Mouse (Mus musculus): ENCODE data around the gene M1ap.

Gene M1ap

DNA sequence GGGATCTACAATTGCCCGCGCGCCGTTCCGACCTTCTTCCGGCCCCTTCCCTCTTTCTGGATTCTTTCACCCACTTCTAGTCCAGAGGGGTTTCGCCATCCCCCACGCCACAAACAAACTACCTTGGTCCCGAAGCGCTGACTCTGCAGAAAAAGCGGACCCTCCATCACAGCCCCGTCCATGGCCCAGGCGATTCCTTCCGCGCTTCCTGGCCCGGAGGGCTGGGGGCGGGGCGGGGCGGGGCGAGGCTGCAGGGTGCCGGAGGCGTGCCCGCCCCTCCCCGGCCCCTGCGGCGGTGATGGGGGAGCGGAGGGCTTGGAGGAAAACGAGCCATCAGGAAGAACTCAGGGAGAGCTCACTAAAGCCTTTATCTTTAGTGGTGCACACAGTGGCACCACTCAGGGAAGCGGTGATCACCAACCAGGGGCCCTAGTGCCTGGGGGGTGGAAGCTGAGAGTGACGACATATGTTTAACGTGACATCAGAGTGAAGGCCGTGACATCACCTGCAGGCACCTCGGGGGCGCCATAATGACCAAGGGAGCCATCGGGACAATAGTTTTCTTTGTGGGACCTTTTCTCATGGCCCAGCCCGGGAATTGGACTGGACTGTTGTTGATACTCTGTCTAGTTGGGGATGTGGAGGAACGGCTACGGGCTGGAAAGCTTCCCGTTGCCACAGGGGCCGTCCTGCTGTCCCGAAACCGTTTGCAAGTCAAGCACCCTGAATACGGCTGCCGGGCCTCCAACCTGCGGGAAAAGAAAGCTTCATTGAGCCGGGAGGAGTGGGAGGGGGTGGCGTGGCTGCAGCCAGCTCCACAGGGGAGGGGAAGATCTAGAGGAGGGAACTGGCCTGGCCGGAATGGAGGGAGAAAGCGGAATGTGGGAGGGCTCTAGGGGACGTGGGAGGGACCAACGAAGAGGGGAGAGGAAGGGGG, 86.8 kb downstream of the M1ap start, which contains the start of the genes Dok1 and Loxl3:
Dok1 (minus strand) TSS at position 223 of the 937 bp plus-strand sequence.
Loxl3 (plus strand) TSS at position 925 of the 937 bp plus-strand sequence.
- peak; percentile 68 for DNase-seq (ENCODE audit: low read depth, low spot score)

DNA sequence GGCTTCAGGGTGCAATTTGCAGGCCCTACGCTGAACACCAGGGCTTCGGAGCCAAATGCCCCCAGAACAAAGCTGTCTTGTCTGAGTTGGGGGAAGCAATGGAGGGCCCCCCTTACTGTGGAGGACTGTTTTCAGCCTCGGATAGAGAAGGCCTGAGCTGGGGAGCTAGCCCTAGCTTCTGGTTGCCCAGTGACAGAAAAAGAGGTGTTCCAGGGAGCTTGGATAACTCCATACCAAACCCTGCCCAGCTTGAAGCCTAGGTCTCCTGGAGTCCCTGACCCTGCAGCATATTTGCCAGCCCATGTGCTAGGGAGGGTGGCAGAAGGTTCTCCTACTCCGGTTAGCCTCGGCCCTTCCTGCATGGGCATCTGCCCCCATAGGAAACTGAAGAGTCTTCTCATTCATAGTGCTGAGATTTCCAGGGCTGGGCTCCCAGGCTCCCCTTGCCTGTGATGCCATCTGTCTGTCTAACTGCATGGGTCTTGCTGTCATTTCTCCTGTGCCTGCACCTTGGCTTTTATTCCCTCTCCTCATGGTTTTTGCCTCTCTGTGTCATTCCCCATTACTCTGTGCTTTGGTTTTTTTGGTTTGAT, 87.9 kb downstream of the M1ap start:
- DNase-seq (ENCODE audit: low read depth, low spot score), result no peak

DNA sequence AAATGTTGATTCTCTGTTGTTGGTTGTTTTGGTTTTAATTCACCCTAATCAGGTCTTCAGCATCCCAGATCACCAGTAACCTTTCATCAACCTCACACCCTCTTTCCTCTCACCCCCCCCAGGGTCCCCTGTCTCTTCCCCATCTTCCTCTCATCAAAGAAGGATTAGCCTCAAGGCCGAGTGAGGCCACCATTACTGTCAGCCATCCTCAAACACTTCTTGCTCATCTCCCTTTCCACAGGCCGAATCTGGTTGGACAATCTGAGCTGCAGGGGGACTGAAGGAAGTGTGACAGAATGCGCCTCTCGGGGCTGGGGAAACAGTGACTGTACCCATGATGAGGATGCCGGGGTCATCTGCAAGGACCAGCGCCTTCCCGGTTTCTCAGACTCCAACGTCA, 90.5 kb downstream of the M1ap start:
- DNase-seq (ENCODE audit: low read depth, low spot score), result no peak

DNA sequence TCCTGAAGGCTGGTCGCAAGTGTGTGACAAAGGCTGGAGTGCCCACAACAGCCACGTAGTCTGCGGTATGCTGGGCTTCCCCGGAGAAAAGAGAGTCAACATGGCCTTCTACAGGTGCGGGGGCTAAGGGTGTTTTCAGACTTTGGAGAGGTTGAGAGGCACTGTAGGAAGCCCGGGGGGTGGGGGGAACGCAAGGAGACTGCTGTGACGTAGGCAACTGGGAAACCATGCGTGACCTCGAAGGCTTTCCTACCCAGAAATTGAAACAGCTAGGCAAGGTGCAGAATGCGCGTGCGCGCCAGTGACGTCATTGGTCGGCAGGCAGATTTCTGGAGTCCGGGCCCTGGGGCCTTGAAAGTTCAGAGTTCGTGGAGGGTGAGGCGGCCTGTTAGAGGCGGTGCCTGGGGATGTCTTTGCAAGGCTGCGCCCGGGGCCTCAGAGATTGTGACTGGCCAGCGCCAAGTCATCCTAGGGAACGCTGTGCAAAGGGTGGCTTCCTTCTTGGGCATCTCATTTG, 91.9 kb downstream of the M1ap start:
- DNase-seq (ENCODE audit: low read depth, low spot score), result peak; percentile 88

DNA sequence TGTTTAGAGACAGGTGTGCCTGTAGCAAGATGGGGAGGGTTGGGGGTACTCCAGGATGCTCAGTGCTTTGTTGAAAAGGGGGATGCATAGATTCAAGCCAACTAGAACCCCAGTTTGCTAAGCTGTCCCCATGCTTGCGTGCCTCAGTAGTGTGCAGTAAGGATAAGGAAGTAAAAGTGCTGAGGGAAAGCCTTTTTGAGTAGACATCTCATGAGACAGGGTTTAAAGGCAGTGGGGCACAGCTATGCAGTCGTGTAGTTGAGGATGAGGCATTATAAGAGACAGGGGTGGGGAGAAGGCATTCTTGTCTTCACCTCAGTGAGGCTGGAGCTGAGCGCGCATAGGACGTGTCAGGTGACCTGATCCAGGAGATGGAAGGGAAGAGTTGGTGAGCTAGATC, 93.9 kb downstream of the M1ap start:
- DNase-seq (ENCODE audit: low read depth, low spot score), result no peak

DNA sequence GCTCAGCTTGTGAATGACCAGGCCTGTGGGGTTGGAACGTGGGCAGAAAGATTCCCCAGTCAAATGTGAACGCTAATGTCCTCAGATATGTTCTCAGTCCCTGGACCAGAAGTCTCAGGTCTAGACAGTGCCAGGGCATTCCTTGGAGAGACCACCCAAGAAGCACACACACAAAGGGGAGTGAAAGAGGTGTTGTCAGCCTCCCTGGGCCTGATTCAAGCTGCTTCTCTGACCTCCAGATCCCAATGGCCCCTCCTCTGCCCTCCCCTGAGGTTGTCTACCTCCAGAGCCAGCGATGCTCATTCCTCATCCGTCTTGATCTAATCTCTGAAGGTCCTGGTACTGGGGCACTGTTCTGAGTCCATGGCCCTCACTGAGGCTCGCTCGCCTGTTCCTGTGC, 96.9 kb downstream of the M1ap start:
- DNase-seq (ENCODE audit: low read depth, low spot score), result no peak

DNA sequence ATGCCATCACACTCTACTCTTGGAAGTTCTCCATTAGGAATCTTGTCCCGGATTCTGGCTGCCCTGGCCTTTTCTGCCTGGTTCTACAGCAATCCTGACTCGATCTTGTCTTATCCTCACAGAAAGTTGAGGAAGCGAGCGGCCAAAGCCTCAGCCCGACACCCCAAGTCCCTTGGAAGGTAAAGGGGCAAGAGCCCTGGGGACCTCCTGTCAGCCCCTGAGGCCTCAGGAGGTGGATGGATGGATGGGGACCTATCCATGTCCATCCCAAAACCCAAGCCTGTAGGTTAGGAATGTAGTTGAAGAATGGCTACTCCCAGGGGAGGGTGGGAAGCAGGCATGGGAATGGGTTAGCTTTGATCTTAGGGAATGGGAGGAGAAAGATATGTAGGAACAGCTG, 97.3 kb downstream of the M1ap start:
- no peak for DNase-seq (ENCODE audit: low read depth, low spot score)

DNA sequence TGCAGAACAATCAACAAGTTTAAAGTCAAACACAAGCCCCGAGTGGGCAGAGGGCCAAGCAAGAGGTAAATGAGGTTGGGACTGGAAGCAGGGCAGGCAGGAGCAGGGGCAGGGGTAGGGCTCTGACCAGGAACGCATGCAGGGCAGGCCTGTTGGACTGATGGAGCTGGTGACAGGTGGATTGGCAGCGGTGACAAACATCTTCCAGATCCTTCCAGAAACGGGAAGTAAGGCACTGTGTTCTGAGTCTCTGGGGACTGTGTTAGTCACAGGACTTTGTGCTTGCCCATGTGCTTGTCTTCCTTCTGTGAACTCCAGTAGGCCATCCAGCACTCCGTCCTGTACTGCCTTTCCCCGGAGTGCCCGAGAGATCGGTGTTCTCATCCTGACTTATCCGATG, 98.0 kb downstream of the M1ap start:
- no peak for DNase-seq (ENCODE audit: low read depth, low spot score)

DNA sequence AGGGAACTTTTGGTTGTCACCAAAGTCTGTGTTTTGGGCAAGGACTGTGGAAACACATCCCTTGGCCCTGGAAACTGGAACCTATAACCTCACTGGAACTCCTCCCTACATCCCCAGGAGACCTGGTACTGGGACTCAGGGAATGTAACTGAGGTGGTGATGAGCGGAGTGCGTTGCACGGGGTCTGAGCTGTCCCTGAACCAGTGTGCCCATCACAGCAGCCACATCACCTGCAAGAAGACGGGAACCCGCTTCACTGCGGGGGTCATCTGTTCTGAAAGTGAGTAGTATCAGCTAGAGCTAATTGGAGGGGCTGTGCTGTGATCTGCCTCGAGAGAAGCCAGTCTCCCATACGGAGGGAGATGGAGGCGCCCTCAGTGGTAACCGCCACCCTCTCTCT, 102.7 kb downstream of the M1ap start:
- no peak for DNase-seq (ENCODE audit: low read depth, low spot score)

DNA sequence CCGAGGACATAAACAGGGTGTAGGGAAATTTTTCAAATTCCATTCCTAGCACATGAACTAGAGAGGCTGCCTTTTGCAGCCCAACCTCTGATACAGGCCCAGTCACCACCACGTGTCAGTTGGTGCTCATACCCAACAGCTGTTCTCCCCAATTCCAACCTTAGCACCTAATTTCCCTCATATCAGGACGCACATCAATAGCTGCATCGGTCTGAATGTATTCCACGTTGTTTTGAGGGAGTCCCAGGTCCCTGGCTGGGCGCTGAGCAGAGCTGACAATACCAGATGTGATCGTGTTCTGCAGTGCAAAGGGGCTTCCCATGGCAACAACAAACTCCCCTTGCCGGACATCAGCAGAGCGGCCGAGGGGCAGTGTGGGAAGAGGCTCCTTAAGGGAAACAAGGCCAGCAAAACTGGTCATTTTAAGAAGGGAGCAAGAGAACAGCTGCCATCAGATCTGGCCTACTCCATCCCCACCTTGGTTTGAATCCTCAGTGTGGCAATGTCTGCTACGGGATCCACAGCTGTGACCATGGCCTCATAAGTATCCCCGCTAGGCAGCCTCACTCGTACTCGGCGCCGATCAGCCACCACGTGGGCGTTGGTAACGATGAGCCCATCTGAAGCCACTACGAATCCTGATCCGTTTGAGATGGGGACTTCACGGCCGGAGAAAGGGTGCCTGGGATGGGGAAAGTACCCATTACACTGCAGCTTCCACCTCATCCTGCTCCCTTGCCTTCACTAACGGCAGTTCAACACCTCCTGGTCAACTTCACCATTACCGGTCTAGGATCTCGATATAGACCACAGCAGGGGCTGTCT, 106.6 kb downstream of the M1ap start:
- DNase-seq (ENCODE audit: low read depth, low spot score), result no peak

DNA sequence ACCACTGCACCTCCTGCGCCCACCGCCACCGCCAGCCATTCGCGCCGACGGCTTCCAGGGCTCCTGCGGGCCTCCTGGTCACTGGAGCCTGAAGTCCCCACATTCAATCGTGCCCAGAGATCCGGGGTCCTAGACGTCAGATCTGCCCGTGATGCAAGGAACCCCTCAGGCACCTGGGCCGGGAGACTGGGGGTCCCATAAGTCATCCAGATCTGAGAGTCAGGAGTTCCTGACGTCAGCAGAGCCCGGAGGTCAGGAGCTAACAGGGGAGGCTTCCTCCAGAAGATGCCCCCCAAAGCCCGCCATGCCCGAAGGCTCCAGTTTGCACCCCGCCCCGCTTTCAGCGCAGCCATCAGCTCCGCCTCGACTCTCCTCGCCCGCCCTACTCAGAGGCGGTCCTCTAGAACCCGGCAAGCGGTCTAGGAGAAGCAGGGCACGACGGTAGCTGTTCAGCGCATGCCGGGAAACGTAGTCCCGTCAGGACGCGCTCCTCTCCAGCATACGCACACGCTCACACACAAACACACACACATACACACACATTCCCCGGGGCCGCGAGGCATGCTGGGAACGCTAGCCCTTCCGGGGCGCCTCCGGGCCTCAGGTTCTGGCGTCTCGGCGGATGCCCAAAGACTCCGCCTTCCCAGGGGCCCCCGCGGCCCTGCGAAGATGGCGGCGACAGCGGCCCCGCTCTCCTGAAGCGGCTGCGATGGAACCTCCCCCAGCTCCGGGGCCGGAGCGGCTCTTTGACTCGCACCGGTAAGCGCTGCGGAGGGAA, 107.6 kb downstream of the M1ap start, which contains the start of gene Aup1:
Aup1 (plus strand) TSS at position 448 of the 778 bp plus-strand sequence.
- peak; percentile 93 for DNase-seq (ENCODE audit: low read depth, low spot score)

DNA sequence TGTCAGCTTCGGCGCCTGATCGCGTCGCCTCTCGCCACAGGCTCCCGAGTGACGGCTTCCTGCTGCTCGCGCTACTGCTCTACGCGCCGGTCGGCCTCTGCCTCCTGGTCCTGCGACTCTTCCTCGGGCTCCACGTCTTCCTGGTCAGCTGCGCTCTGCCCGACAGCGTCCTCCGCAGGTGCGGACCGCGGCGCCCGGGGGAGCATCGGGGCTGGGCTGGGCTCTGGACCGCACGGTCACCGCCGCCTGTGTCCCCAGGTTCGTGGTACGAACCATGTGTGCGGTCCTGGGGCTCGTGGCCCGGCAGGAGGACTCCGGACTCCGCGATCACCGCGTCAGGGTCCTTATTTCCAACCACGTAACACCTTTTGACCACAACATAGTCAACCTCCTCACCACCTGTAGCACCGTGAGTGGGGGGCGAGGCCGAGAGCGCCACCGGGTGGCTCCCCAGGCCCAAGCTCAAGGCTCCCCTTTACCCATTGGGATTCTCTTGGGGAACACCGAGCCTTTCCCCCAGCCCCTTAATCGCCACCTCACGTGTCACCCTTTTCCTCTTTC, 108.2 kb downstream of the M1ap start, which contains the start of gene Htra2:
Htra2 (minus strand) TSS at position 403 of the 561 bp plus-strand sequence.
- DNase-seq (ENCODE audit: low read depth, low spot score), result no peak

DNA sequence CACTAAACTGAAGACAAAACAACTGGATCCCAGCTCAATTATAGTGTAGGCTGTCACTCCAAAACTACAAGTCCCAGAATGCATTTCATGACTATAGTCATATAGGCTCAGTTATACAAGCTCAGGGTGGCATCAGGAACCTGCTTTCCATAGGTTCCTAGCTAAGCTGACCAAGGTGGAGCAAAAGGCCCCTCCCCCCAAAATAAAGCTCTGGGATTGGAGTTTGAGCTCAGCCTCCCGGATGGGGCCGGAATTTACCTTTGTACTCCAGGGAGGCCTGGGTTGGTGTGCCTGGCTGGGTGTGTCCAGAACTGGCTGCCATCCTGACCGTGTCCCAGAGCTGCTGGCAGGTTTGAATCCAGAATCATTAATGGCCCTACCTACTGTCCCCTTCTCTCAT, 111.1 kb downstream of the M1ap start, which contains the start of gene Dqx1:
Dqx1 (plus strand) TSS at position 55 of the 400 bp plus-strand sequence.
- DNase-seq (ENCODE audit: low read depth, low spot score), result no peak

DNA sequence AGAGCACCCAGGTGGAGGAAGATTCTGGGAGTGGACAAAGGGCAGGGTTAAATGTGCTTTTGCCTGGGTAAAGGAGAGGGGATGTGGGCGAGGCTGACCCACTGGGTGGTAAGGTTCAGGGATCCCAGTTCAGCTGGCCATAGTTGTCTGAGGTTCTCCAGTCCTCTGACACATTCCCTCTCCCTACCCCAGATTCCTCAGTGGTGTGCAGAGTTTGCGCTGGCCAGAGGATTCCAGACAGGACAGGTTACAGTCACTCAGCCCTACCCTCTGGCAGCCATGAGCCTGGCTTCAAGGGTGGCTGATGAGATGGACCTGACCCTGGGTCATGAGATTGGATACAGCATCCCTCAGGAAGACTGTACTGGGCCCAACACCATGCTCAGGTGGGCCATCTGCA, 112.0 kb downstream of the M1ap start:
- no peak for DNase-seq (ENCODE audit: low read depth, low spot score)

DNA sequence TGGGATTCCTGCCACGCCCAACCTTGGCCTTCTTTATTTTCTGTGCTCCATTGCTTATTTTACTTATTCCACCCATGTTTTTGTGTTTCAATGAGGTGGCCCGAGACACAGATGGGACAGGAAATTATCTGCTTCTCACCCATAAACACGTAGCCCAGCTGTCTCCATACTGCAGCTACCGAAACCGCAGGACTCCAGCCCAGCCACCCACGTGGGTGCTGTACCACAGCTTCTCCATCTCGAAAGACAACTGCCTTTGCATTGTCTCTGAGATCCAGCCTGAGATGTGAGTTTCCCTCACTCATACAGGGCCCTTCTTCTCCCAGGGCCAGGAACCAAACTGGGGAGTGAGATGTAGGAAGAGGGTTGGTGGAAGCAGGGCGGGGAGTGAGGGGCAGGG, 119.3 kb downstream of the M1ap start:
- no peak for DNase-seq (ENCODE audit: low read depth, low spot score)

DNA sequence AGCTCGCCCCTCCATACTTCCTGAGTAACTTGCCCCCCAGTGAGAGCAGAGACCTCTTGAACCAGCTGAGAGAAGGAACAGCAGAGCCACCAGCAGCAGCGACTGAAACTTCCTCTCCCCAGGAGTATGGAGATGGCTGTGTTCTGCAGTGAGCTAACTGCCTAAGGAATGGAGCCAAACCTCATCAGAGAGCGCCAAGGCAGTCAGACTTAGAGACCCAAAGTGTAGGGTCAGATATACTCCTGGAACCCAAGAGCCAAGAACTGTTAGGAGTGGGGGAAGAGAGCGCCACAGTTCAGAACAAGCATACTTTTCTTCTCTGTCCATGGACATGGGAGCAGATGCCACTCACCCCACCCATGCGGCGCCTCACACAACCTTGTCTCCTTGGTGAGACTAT, 119.7 kb downstream of the M1ap start:
- no peak for DNase-seq (ENCODE audit: low read depth, low spot score)

DNA sequence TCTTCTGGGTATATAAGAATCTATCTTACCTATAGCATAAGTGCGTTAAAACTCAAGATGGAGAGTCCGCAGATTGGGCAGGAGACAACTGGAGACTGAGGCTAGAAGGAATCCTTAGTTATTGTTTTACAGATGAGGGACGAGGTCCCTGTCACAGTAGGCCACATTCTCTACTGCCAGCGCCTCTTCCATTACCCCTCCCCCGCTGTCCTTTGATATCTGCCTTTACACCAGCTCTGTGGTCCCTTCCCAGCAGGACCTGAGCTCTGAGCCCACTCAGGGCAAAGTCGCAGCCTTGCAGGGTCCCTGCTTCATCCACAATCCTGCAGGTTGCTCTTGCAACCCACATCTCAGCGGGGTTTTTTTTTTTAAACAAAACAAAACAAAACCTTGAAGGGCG, 121.5 kb downstream of the M1ap start:
- no peak for DNase-seq (ENCODE audit: low read depth, low spot score)

DNA sequence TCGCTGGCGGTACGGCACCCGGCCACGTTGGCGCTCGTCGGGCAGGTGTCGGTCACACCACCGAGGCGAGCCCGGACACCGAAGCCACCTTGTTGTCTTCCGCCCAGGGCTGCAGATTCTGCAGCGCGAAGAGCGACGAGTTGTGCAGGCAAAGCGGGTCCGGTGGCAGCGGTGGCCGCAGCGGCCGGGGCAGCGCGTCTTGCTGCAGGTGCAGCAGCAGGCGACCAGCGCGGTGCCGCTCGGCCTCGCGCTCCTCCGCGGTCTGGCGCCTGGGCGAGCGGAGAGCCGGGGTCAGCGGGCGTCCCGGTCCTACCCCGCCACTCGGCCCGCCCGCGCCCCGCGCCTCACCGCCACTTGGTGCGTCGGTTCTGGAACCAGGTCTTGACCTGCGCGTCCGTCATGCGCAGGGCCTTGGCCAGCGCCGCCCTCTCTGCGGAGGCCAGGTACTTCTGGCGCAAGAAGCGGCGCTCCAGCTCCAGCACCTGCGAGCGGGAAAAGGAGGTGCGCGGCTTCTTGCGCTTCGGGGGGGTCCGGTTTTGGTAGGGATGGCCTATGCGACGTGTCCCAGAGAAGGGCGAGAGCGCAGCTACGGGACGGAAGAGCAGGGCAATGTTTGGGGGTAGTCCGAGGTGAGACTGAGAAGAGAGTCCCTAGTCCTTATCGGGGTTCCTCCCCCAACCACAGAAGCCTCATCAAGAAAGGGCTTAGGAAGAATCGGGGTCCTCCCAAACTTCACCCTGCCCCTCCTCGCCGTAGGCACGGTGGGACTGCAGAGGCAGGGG, 122.2 kb downstream of the M1ap start:
- DNase-seq (ENCODE audit: low read depth, low spot score), result no peak

DNA sequence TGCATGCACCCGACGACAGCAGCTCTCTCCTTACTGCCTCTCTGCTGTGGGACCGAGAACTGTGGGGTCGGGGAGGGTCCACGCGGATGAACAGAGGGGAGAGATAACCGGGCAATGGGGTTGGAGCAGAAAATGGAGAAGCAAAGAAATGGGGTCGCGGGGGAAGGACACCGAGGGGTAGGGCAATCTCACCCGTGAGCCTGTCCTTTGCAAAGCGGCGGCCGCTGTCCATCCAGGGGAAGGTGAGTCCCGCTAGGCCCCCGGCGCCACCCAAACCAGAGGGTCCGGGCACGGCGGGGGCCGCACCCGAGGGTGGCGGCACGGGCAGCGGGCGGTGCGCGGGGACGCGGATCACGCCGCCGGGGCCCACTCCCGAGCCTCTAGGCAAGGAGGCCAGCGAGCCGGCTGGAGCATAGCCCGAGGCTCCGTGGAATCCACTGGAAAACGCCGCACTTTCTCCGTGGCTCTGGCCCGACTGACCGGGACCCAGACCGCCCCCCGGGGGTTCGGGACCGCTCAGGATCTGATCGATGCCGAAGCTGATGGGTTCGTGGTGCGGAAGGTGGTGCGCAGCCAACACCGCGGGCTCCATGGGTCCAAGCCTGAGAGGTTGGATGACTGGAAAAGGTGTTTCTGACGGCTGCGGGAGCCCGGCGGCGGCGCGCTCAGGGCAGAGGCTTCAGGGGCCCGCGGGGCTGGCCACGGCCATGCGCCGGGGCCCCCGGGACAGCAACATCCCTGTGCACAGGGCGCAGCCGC, 123.0 kb downstream of the M1ap start:
- no peak for DNase-seq (ENCODE audit: low read depth, low spot score)

DNA sequence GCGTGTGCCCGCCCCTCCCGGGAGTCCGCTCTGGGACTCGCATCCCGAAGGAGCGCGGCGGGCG, 123.4 kb downstream of the M1ap start, which contains the start of gene Tlx2:
Tlx2 (minus strand) TSS at position 47 of the 64 bp plus-strand sequence.
- no peak for DNase-seq (ENCODE audit: low read depth, low spot score)
